Mouse (Mus musculus) olfactory bulb, adult 2 months (tissue): ENCODE data around the gene Shisa9.

ENCODE experiments used
- CTCF ChIP-seq: fragments of 200-500 bp; IDR thresholded peaks from 2 replicates; pipeline ENCODE4 v1.5.1; 2012; ENCODE audit warnings: low read depth, mild to moderate bottlenecking, low read length, moderate library complexity; ENCODE audit not compliant: insufficient read depth
- POLR2A ChIP-seq: fragments of 200-500 bp; IDR thresholded peaks from 2 replicates; pipeline ENCODE4 v1.6.1; 2012; ENCODE audit warnings: mild to moderate bottlenecking, low read depth, low read length, moderate library complexity; ENCODE audit not compliant: insufficient read depth

DNA sequence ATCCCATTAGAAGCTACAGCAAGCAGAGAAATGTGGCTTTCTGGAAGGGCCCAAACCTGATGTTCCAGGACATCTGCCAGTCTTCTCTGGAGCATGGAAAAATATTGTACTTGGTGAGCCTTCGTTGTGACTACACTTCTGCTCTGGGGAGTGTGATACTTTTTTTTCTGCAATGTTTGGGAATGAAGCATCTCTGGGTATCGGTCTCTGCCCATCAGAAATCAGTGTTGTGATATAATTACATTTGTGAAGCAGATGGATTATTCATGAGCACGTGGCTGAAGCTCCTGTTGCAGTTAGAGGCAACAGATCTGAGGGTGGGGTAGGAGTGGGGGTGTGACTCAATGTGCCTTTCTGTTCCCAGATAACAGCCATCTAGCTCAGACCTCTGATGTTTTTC, 218.2 kb downstream of the Shisa9 start:
- TF ChIP-seq CTCF: no peak
- no peak for TF ChIP-seq POLR2A
